Mouse (Mus musculus): ENCODE data around the gene Anp32e. TPM values are rescaled to one million over a fixed set of nuclear protein-coding genes. Genes with fewer than 3 reads are reported as not detected.
A peak's percentile ranks its signal among the peaks of the same experiment; 100 is the strongest.

The Anp32e gene
- polyA plus RNA-seq, 1 experiment: 36.6 TPM

DNA sequence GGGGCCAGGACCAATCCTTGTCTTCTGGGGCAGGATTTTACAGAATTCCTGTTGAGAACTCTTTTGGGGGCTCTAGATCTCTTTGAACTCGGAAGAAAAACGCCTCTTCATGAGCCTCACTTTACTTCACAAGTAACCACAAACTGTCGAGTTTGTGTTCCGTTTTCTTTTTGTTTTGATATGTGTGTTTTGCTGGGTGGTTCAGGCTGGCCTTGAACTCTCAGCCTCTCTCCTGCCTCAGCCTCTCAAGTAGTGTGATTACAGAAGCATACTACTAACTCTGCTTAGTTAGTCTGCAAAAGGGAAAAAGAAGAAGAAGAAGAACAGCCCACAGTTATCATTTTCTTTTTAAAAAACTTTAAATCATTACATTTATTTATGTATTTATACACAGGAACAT lies 4.9 kb upstream of the Anp32e start:
- peaks cover 15% of the 10 kb centered on the region for H3K4me1 ChIP-seq (ENCODE audit: control insufficient read depth)
- H3K36me3 ChIP-seq (ENCODE audit: control insufficient read depth): no peaks in the 10 kb centered on the region; the same call in 1 of the 2 replicates
- H3K4me3 ChIP-seq (replicated peaks): no peak overlapping the region
- no peaks in the 10 kb centered on the region; the same call in 1 of the 2 replicates for H3K27me3 ChIP-seq (ENCODE audit: control insufficient read depth)
- no peaks in the 10 kb centered on the region for H3K9me3 ChIP-seq (ENCODE audit: control insufficient read depth, low read length)
- TF ChIP-seq TAL1 (IDR thresholded peaks at IDR 0.05; ENCODE audit: low read length): no peak
- no peak for TF ChIP-seq GATA1 (IDR thresholded peaks at IDR 0.05; ENCODE audit: low read length)

DNA sequence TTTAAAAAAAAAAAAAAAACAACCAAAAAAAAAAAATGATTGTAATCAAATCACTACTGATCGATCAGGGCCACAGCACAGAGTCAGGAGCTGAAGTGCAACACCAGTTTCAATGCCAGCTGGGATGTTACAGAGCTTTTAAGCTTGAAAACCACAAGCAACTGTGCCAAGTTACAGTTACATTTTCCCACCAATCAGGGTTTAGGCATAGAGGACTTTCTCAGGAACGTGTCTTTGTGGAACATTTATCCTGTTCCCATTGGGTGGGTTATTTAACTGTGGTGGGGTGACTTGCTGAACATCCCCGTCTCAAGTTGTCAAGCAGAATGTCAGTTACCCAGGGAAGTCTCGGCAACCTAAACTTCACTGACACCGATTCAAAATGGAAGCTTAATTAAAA lies 4.0 kb upstream of the Anp32e start:
- H3K4me3 ChIP-seq (replicated peaks): no peak overlapping the region
- H3K36me3 ChIP-seq (ENCODE audit: control insufficient read depth): no peaks in the 10 kb centered on the region; the same call in 1 of the 2 replicates
- H3K9me3 ChIP-seq (ENCODE audit: control insufficient read depth, low read length): no peaks in the 10 kb centered on the region
- H3K27me3 ChIP-seq (ENCODE audit: control insufficient read depth): no peaks in the 10 kb centered on the region
- H3K4me1 ChIP-seq (ENCODE audit: control insufficient read depth): peaks cover 15% of the 10 kb centered on the region
- no peak for TF ChIP-seq TAL1 (IDR thresholded peaks at IDR 0.05; ENCODE audit: low read length)
- no peak for TF ChIP-seq GATA1 (IDR thresholded peaks at IDR 0.05; ENCODE audit: low read length)

DNA sequence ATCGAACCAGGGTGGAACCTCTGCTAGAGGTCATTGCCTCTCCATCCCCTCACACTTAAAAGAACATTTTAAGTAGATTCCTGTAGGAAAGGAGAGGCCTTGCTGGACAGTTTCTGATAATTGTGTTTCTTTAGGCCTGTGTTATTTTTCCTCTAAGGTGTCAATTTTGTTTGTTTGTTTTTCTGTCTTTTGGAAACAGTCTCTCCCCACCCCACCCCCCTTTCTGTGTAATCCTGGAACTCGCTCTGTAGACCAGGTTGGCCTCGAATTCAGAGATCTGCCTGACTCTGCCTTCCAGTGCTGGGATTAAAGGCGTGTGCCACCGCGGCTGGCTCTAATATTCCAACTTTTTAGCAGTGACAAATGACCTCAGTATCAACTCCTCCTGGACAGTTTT lies 787 bp upstream of the Anp32e start:
- Histone ChIP-seq H3K36me3 (ENCODE audit: control insufficient read depth) (peaks cover 17% of the 10 kb centered on the region), H3K9me3 (ENCODE audit: control insufficient read depth, low read length) (no peaks in the 10 kb centered on the region), H3K4me1 (ENCODE audit: control insufficient read depth) (peaks cover 33% of the 10 kb centered on the region), H3K4me3 (replicated peaks) (peak overlapping the region; percentile 97), H3K27me3 (ENCODE audit: control insufficient read depth) (no peaks in the 10 kb centered on the region)
- TF ChIP-seq TAL1 (IDR thresholded peaks at IDR 0.05; ENCODE audit: low read length) (no peak), GATA1 (IDR thresholded peaks at IDR 0.05; ENCODE audit: low read length) (no peak)

DNA sequence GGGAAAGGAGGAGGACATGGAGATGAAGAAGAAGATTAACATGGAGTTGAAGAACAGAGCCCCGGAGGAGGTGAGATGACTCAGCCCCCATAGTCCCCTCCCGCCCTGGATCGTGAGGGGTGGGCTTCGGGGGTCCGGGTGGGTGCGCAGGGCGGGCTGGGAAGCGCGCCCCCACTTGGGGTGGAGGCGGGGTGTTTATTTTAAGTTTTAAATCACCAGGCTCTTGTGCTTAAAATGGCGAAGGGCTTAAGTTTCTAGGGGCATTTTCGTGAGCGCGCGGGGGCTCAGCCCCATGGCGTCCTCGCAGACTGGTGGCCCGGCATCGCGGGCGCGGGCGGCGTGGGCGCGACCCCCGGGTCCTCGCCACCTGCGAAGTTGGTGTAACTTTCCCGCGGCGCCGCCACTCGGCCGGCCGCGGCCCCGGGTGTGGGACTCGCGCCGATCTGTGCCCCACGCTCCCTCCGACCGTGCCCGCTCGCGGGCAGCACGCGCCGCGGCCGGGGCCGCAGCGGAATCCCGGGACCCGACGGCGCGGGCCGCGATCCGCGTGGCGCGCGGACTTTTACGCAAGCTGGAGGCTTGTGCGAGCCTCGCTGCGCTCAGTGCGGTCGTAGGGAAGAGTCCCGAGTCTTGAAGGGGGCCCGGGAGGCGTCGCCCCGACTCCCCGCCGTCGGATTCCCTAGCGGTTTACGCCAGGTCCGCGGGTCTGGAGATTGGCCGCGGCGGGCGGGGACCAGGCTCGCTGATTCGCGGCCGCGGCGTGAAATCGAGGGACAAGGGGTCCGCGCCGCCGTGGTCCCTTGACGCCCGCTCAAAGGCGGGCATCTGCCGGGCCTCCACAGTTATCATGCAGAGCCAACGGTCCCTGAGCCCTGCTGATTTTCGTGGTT lies 780 bp downstream of the Anp32e start:
- Histone ChIP-seq H3K4me3 (replicated peaks) (peak overlapping the region; percentile 97), H3K36me3 (ENCODE audit: control insufficient read depth) (peaks cover 33% of the 10 kb centered on the region), H3K27me3 (ENCODE audit: control insufficient read depth) (no peaks in the 10 kb centered on the region), H3K9me3 (ENCODE audit: control insufficient read depth, low read length) (no peaks in the 10 kb centered on the region), H3K4me1 (ENCODE audit: control insufficient read depth) (peaks cover 35% of the 10 kb centered on the region)
- no peak for TF ChIP-seq GATA1 (IDR thresholded peaks at IDR 0.05; ENCODE audit: low read length)

DNA sequence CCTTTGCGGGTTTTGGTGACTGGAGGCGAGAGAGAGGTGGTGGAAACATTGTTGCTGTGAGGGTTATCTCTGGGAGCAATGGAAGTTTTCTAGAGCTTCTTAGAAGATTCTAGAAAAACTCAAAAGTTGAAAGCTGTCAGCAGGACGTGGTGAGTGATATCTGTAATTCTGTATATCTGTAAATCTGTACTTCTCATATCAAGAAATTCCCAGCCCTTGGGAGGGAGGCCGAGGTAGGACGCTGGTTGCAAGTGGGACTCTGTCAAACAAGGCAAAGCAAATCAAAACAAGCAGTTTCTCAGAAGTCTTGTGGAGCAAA lies 1.4 kb downstream of the Anp32e start:
- no peaks in the 10 kb centered on the region for H3K9me3 ChIP-seq (ENCODE audit: control insufficient read depth, low read length)
- peak overlapping the region; percentile 97 for H3K4me3 ChIP-seq (replicated peaks)
- H3K36me3 ChIP-seq (ENCODE audit: control insufficient read depth): peaks cover 39% of the 10 kb centered on the region
- TF ChIP-seq GATA1 (IDR thresholded peaks at IDR 0.05; ENCODE audit: low read length): no peak
- no peak for TF ChIP-seq TAL1 (IDR thresholded peaks at IDR 0.05; ENCODE audit: low read length)
- H3K4me1 ChIP-seq (ENCODE audit: control insufficient read depth): peaks cover 35% of the 10 kb centered on the region
- H3K27me3 ChIP-seq (ENCODE audit: control insufficient read depth): no peaks in the 10 kb centered on the region

DNA sequence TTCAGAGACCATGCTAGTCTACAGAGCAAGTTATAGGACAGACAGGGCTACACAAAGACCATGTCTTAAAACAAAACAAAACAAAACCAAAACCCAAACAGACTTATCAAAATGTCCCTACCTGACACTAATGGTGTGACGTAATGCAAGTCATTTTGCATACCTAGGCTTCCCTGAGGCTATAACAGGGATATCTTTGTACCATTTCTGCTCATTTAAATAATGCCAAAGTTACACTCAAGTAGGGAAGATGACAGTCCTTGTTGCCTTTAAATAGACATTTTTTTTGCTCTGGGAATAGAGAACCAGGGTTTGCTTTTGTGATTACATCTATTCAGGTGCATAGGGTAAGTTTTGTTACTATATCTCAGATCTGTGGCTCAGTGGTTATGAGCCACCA lies 2.4 kb downstream of the Anp32e start:
- Histone ChIP-seq H3K4me1 (ENCODE audit: control insufficient read depth) (peaks cover 35% of the 10 kb centered on the region), H3K4me3 (replicated peaks) (peak overlapping the region; percentile 97), H3K36me3 (ENCODE audit: control insufficient read depth) (peaks cover 47% of the 10 kb centered on the region), H3K27me3 (ENCODE audit: control insufficient read depth) (no peaks in the 10 kb centered on the region), H3K9me3 (ENCODE audit: control insufficient read depth, low read length) (no peaks in the 10 kb centered on the region)
- TF ChIP-seq TAL1 (IDR thresholded peaks at IDR 0.05; ENCODE audit: low read length) (no peak), GATA1 (IDR thresholded peaks at IDR 0.05; ENCODE audit: low read length) (no peak)

DNA sequence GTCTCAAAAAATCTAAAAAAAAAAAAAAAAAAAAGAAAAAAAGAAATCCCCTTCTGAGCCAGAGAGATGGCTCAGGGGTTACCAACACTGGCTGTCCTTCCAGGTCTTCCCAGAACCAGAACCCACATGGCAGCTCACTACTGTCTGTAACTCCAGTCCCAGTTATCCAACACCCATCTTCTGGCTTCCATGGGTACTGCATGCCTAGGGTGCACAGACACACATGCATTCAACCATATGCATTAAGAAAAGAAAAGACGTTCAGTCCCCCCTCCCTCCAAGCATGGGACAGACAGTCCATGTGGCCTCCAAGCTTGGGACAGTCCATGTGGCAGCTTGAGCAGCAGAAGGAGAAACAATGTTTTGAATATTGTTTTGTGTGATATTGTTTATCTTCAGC lies 3.1 kb downstream of the Anp32e start:
- H3K9me3 ChIP-seq (ENCODE audit: control insufficient read depth, low read length): no peaks in the 10 kb centered on the region
- TF ChIP-seq TAL1 (IDR thresholded peaks at IDR 0.05; ENCODE audit: low read length) (no peak), GATA1 (IDR thresholded peaks at IDR 0.05; ENCODE audit: low read length) (no peak)
- H3K36me3 ChIP-seq (ENCODE audit: control insufficient read depth): peaks cover 54% of the 10 kb centered on the region
- H3K4me1 ChIP-seq (ENCODE audit: control insufficient read depth): peaks cover 35% of the 10 kb centered on the region
- no peaks in the 10 kb centered on the region for H3K27me3 ChIP-seq (ENCODE audit: control insufficient read depth)
- H3K4me3 ChIP-seq (replicated peaks): peak overlapping the region; percentile 16

DNA sequence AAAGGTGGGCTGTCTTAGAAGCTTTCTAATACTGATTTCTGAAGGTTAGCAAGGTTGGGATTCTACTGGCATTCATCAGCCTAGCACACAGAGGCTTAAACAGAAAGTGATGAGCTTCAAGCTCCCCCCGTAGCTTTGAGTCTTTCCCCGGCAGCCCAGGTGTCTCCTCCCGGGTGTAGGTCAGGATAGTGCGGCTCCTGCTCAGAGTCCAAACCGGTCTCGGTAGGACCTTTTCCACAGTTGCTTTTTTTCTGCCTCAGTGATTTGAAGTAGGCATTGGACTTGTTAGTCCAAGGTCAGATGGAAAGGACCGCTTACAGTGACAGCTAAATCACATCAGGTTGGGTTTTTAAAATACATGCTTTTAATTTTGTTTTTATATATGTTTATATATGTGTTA lies 3.5 kb downstream of the Anp32e start:
- peaks cover 58% of the 10 kb centered on the region for H3K36me3 ChIP-seq (ENCODE audit: control insufficient read depth)
- H3K27me3 ChIP-seq (ENCODE audit: control insufficient read depth): no peaks in the 10 kb centered on the region
- H3K4me1 ChIP-seq (ENCODE audit: control insufficient read depth): peaks cover 33% of the 10 kb centered on the region
- no peak overlapping the region for H3K4me3 ChIP-seq (replicated peaks)
- no peak for TF ChIP-seq TAL1 (IDR thresholded peaks at IDR 0.05; ENCODE audit: low read length)
- no peak for TF ChIP-seq GATA1 (IDR thresholded peaks at IDR 0.05; ENCODE audit: low read length)
- no peaks in the 10 kb centered on the region for H3K9me3 ChIP-seq (ENCODE audit: control insufficient read depth, low read length)

DNA sequence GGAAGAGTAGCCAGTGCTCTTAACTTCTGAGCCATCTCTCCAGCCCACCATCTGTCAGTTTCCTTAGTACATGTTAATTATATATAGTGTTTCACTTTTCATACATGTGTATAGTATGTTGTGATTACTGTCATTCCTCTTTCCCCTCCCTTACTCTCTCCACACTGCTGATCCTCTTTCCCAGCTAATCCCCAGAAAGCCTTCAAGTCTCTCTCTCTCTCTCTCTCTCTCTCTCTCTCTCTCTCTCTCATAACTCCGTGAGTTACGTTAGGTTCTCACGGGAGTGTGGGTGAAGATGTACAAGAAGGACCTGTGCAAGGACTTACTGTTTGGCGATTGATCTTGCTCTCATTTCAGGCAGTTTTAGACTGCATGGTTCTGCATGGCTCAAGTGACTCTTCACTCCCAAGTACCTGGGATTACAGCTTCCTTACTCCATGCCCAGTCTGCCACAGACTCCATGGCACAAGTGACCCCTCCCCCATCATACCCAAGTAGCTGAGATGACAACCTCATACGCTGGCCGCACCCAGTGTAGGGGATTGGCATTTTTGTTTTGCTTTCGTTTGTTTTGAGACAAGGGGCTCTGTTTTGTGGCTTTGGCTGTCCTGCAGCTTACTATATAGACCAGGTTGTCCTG lies 4.2 kb downstream of the Anp32e start:
- Histone ChIP-seq H3K4me3 (replicated peaks) (no peak overlapping the region), H3K9me3 (ENCODE audit: control insufficient read depth, low read length) (no peaks in the 10 kb centered on the region), H3K27me3 (ENCODE audit: control insufficient read depth) (no peaks in the 10 kb centered on the region), H3K36me3 (ENCODE audit: control insufficient read depth) (peaks cover 65% of the 10 kb centered on the region), H3K4me1 (ENCODE audit: control insufficient read depth) (peaks cover 27% of the 10 kb centered on the region)
- TF ChIP-seq TAL1 (IDR thresholded peaks at IDR 0.05; ENCODE audit: low read length) (no peak), GATA1 (IDR thresholded peaks at IDR 0.05; ENCODE audit: low read length) (no peak)
